Mouse (Mus musculus): Measurements from ENCODE around the gene Slamf8. TPM values are rescaled to one million over a fixed set of nuclear protein-coding genes. Genes with fewer than 3 reads are reported as not detected.

The Slamf8 gene
- polyA plus RNA-seq, 1 experiment from 2014 or later: not detected

GRCm38 (mm10) chr1:172618141-172618540 lies 27.8 kb upstream of the Slamf8 start:
- Histone ChIP-seq H3K36me3 (replicated peaks) (no peaks in the 10 kb centered on the region), H3K4me3 (no peak overlapping the region), H3K9me3 (no peaks in the 10 kb centered on the region), H3K27me3 (ENCODE audit: poor library complexity, severe bottlenecking) (no peaks in the 10 kb centered on the region), H3K4me1 (peaks cover 23% of the 10 kb centered on the region), H3K27ac (no peak overlapping the region)
- DNase-seq (ENCODE audit: extremely low spot score, low spot score): no peak
- WGBS: 68% methylated on average over 4 of the region's 4 CpGs

- Histone ChIP-seq H3K4me3 (peak overlapping the region; percentile 48), H3K9me3 (no peaks in the 10 kb centered on the region), H3K36me3 (replicated peaks) (no peaks in the 10 kb centered on the region), H3K4me1 (peaks cover 23% of the 10 kb centered on the region), H3K27me3 (ENCODE audit: poor library complexity, severe bottlenecking) (no peaks in the 10 kb centered on the region), H3K27ac (no peak overlapping the region)
- WGBS: 43% methylated on average over 14 of the region's 14 CpGs
- DNase-seq (ENCODE audit: extremely low spot score, low spot score): no peak
Observed at GRCm38 (mm10) chr1:172617365-172618076, 27.2 kb upstream of the Slamf8 start.

DNA sequence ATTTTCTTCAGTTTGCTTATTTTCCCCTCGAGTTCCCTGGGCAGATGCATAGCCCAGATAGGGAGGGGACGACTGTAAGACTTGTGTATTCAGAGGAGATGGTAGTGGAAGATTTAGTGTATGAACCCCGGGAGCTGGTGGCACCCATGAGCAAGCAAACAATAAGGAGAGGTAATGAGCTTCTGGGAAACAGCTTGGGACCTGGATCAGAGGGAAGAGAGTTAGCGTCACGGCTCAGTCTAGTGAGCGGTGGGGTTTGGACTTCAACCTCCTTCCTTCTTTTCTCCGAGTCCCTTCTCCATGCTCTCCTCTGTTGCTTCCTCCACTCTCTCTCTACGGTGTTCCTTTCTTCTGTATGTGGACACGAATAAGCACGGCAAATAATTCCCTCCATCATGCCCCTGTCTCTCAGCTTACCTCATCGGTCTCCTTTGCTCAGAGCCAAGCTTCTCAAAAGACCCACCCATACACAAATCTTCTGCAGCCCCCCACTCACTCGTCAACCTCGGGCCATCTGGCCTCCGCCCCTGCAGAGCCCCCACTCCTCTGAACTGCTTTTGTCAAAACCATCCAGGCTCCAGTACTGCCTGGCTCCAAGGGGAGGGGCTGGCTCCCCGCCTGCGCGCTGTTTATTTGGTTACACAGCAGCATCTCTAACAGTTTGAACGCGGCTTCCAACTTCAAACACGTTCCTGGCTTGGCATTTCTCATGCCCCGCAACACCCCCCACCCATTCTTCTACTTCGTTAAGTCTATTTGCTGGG lies 26.4 kb upstream of the Slamf8 start:
- Histone ChIP-seq H3K36me3 (replicated peaks) (no peaks in the 10 kb centered on the region), H3K4me1 (peaks cover 23% of the 10 kb centered on the region), H3K27me3 (ENCODE audit: poor library complexity, severe bottlenecking) (no peaks in the 10 kb centered on the region), H3K27ac (peak overlapping the region; percentile 69), H3K9me3 (no peaks in the 10 kb centered on the region), H3K4me3 (peak overlapping the region; percentile 48)
- DNase-seq (ENCODE audit: extremely low spot score, low spot score): no peak
- WGBS: 24% methylated on average over 22 of the region's 22 CpGs

DNA sequence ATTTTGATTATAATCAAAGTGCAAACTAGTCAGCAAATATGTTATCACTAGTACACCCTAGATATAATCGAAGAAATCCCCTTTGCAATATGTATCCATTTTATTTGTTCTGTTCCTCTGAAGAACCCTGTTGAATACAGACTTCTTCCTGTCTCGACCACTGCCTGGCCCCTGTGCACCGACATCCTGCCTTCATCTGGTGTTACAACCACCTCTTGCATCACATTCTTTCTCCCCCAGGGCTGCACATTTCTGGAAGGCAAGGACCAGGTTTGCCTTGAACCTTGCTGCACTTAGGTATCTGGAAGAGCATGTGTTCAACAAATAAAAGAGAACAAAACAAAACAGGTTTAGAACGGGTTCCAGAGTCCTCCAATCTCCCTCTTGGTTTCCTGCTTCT lies 25.0 kb upstream of the Slamf8 start:
- no peak overlapping the region for H3K27ac ChIP-seq
- H3K36me3 ChIP-seq (replicated peaks): no peaks in the 10 kb centered on the region
- 86% methylated on average over 4 of the region's 4 CpGs for WGBS
- H3K4me1 ChIP-seq: peaks cover 23% of the 10 kb centered on the region
- H3K9me3 ChIP-seq: no peaks in the 10 kb centered on the region
- no peak overlapping the region for H3K4me3 ChIP-seq
- DNase-seq (ENCODE audit: extremely low spot score, low spot score): no peak
- no peaks in the 10 kb centered on the region for H3K27me3 ChIP-seq (ENCODE audit: poor library complexity, severe bottlenecking)

GRCm38 (mm10) chr1:172614654-172615053 lies 24.3 kb upstream of the Slamf8 start:
- WGBS: 87% methylated on average over 10 of the region's 10 CpGs
- DNase-seq (ENCODE audit: extremely low spot score, low spot score): no peak

GRCm38 (mm10) chr1:172612745-172613144 lies 22.4 kb upstream of the Slamf8 start:
- no peaks in the 10 kb centered on the region for H3K36me3 ChIP-seq (replicated peaks)
- H3K27ac ChIP-seq: no peak overlapping the region
- H3K4me3 ChIP-seq: no peak overlapping the region
- peaks cover 18% of the 10 kb centered on the region for H3K4me1 ChIP-seq
- no peaks in the 10 kb centered on the region for H3K9me3 ChIP-seq
- H3K27me3 ChIP-seq (ENCODE audit: poor library complexity, severe bottlenecking): no peaks in the 10 kb centered on the region
- 39% methylated on average over 1 of the region's 1 CpGs for WGBS
- no peak for DNase-seq (ENCODE audit: extremely low spot score, low spot score)

More at GRCm38 (mm10) chr1:172614654-172615053, 24.3 kb upstream of the Slamf8 start:
- peaks cover 23% of the 10 kb centered on the region for H3K4me1 ChIP-seq
- no peaks in the 10 kb centered on the region for H3K36me3 ChIP-seq (replicated peaks)
- no peaks in the 10 kb centered on the region for H3K27me3 ChIP-seq (ENCODE audit: poor library complexity, severe bottlenecking)
- H3K9me3 ChIP-seq: no peaks in the 10 kb centered on the region
- H3K4me3 ChIP-seq: no peak overlapping the region
- no peak overlapping the region for H3K27ac ChIP-seq

GRCm38 (mm10) chr1:172611304-172611703 lies 20.9 kb upstream of the Slamf8 start:
- WGBS: 90% methylated on average over 10 of the region's 10 CpGs
- Histone ChIP-seq H3K9me3 (no peaks in the 10 kb centered on the region), H3K36me3 (replicated peaks) (no peaks in the 10 kb centered on the region), H3K27ac (no peak overlapping the region), H3K4me3 (no peak overlapping the region), H3K27me3 (ENCODE audit: poor library complexity, severe bottlenecking) (no peaks in the 10 kb centered on the region), H3K4me1 (peaks cover 4% of the 10 kb centered on the region)
- DNase-seq (ENCODE audit: extremely low spot score, low spot score): no peak

- Histone ChIP-seq H3K4me1 (no peaks in the 10 kb centered on the region), H3K27me3 (ENCODE audit: poor library complexity, severe bottlenecking) (no peaks in the 10 kb centered on the region), H3K36me3 (replicated peaks) (no peaks in the 10 kb centered on the region), H3K4me3 (no peak within 1 kb of the TSS), H3K27ac (no peak within 1 kb of the TSS), H3K9me3 (no peaks in the 10 kb centered on the region)
- 83% methylated on average over 1 of the region's 1 CpGs for WGBS
- no peak for DNase-seq (ENCODE audit: extremely low spot score, low spot score)
Observed at GRCm38 (mm10) chr1:172602326-172602725, 12.0 kb upstream of the Slamf8 start, which contains the start of gene Fcrl6. TSS of gene Fcrl6 (minus strand) at chr1:172602551.

DNA sequence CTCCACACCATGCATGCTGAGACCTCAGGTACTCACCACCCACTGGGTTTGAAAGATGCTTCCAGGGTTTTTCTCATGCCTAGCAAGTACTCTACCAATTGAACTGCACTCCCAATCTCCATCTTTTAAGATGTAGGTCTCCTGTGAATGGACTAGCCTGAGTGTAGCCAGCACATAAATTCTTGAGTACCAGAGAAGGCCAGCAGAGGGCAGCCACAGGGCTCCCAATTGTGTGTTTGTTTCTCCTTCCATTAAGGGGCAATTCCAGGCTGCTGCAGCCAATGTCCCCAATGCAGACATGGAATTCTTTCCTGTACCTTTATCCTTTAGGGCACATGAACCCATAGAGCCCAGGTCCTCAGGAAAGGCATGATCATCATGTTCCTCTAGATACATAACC lies 4.1 kb upstream of the Slamf8 start:
- Histone ChIP-seq H3K4me1 (no peaks in the 10 kb centered on the region), H3K36me3 (replicated peaks) (no peaks in the 10 kb centered on the region), H3K9me3 (no peaks in the 10 kb centered on the region), H3K4me3 (no peak overlapping the region), H3K27me3 (ENCODE audit: poor library complexity, severe bottlenecking) (peaks cover 6% of the 10 kb centered on the region; the same call in 1 of the 2 replicates), H3K27ac (no peak overlapping the region)
- DNase-seq (ENCODE audit: extremely low spot score, low spot score): peak; percentile 63

DNA sequence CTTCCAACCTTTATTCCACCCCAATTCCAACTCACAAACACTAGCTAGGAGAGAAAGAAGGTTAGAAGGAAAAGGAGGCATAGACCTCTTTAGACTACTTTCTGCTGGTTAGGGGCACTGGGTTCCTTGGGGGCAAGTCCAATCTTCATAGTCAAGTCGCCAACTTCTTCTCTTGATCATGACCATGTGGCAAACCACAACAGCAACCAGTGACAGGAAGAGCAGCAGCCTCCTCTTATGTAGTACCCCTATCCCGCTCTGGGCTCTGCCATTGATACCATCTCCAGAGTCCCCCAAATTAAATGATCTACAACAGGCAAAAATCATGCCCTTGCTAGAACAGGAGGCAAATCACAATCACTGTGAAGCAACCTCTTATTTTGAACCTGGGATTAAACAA lies 3.6 kb upstream of the Slamf8 start:
- no peaks in the 10 kb centered on the region for H3K4me1 ChIP-seq
- 82% methylated on average over 2 of the region's 2 CpGs for WGBS
- peaks cover 10% of the 10 kb centered on the region; the same call in 1 of the 2 replicates for H3K27me3 ChIP-seq (ENCODE audit: poor library complexity, severe bottlenecking)
- H3K36me3 ChIP-seq (replicated peaks): no peaks in the 10 kb centered on the region
- H3K4me3 ChIP-seq: no peak overlapping the region
- no peaks in the 10 kb centered on the region for H3K9me3 ChIP-seq
- no peak for DNase-seq (ENCODE audit: extremely low spot score, low spot score)
- no peak overlapping the region for H3K27ac ChIP-seq

DNA sequence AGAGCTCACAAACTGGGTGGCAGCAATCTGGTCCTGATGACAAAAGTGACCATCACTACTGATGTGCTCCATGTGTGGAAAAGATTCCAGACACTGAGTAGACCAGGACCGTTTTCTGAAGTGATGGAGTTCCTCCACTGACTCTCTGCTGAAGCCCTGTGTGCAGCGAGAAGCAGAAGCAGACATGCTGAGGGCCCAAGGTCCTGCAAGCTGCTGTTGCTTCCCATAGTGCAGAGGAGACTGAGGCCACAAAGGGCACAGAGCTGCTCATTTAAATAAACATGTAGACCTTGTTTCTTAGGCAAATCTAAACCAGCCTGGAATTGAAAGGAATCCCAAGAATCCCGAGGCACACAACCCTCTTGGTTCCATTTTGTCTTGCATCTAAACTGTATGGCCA lies 3.0 kb upstream of the Slamf8 start:
- Histone ChIP-seq H3K9me3 (no peaks in the 10 kb centered on the region), H3K4me1 (no peaks in the 10 kb centered on the region), H3K27ac (no peak overlapping the region), H3K27me3 (ENCODE audit: poor library complexity, severe bottlenecking) (peaks cover 14% of the 10 kb centered on the region; the same call in 1 of the 2 replicates), H3K4me3 (no peak overlapping the region), H3K36me3 (replicated peaks) (no peaks in the 10 kb centered on the region)
- 74% methylated on average over 3 of the region's 3 CpGs for WGBS
- no peak for DNase-seq (ENCODE audit: extremely low spot score, low spot score)

DNA sequence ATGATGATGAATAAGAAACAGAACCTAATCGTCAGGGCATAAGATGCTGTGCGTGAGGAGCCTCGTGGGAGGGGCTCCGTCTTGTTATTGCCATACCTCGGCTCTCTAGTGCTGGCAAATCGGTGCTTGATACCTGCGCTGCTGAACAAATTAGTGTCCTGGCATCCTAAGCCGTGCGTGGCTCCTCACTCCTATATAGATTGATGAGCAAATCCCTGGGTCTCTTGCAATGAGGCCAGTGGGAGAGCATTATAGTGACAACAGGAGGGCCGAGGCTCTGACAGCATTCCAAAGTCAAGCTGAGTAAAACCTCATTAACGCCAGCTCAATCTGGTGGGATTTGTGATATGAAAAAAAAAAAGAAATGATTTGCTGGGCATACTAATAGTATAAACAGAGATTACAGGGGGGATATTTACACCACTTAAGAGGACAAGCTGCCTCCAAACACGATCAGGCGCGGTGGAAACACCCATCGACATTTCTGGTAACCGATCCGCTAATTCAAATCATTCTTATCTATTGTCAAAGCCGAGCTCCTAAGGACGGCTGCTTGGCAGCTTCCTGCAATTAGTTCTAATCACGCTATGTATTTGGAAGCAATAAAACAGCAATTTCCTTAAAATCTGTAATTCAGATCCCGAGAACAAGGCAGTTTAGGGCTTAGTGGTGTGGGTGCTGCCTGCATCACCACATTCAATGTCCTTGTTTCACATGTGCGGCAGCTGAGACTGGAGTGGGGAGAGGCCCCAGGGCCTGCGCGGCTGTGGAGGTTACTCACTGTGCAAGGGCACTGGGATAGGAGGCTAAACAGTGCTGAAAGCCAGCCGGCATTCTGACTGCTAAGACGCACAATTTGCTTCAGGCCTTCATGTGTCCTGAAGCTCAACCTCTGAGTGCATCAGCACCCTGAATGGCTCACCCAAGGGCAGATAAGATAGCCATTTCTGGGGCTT lies 4.5 kb downstream of the Slamf8 start:
- H3K27me3 ChIP-seq (ENCODE audit: poor library complexity, severe bottlenecking): peaks cover 60% of the 10 kb centered on the region
- no peaks in the 10 kb centered on the region for H3K9me3 ChIP-seq
- 18% methylated on average over 26 of the region's 26 CpGs for WGBS
- H3K36me3 ChIP-seq (replicated peaks): no peaks in the 10 kb centered on the region
- H3K4me3 ChIP-seq: peak overlapping the region; percentile 18; the same call in 1 of the 2 replicates
- DNase-seq (ENCODE audit: extremely low spot score, low spot score): no peak
- peaks cover 22% of the 10 kb centered on the region for H3K4me1 ChIP-seq
- H3K27ac ChIP-seq: no peak overlapping the region

Measured in forebrain, embryonic 10.5 days (tissue).